Mouse (Mus musculus) kidney, adult 2 months (tissue): Measurements from ENCODE around the gene Alg9. TPM values are rescaled to one million over a fixed set of nuclear protein-coding genes. Genes with fewer than 3 reads are reported as not detected.

ENCODE experiments used
- DNase-seq: peaks from one replicate; pipeline ENCODE4 v3.0.0; 2021
- H3K27ac ChIP-seq: fragments of 200-500 bp; 2 replicates; pipeline ENCODE4 v1.5.1; 2012; ENCODE audit warnings: low read depth, low read length, control low read depth, inconsistent platforms; ENCODE audit not compliant: insufficient read depth
- H3K27me3 ChIP-seq: fragments of 200-500 bp; replicated peaks from 2 replicates; pipeline ENCODE4 v1.6.1; 2012; ENCODE audit warnings: mild to moderate bottlenecking, moderate library complexity, low read length, inconsistent platforms; ENCODE audit not compliant: control insufficient read depth, insufficient read depth
- H3K36me3 ChIP-seq: fragments of 200-500 bp; 2 replicates; pipeline ENCODE4 v1.6.1; 2012; ENCODE audit warnings: mild to moderate bottlenecking, moderate library complexity, low read length, inconsistent platforms; ENCODE audit not compliant: control insufficient read depth, insufficient read depth
- H3K4me1 ChIP-seq: fragments of 200-500 bp; 2 replicates; pipeline ENCODE4 v1.6.1; 2011; ENCODE audit warnings: low read length; ENCODE audit not compliant: control insufficient read depth, insufficient read depth
- H3K4me3 ChIP-seq: fragments of 200-500 bp; 2 replicates; pipeline ENCODE4 v1.5.1; 2011; ENCODE audit warnings: mild to moderate bottlenecking, low read depth, low read length, control low read depth; ENCODE audit not compliant: insufficient read depth
- CTCF ChIP-seq: fragments of 200-500 bp; conservative IDR thresholded peaks from 2 replicates; pipeline ENCODE4 v1.5.1; 2011; ENCODE audit warnings: low read depth, mild to moderate bottlenecking, control low read depth, low read length, moderate library complexity, mixed read lengths; ENCODE audit not compliant: insufficient read depth, insufficient read length
- POLR2A ChIP-seq: fragments of 200-500 bp; IDR thresholded peaks from one replicate; pipeline ENCODE4 v1.6.1; 2011; ENCODE audit warnings: low read depth, low read length, control low read depth
- WGBS: fragments of 180-500 bp; shearing (Covaris S2); methylation state at CpG from one replicate; pipeline ENCODE4 v1.1.7; 2018; 5-methylcytosine and 5-hydroxymethylcytosine counted together
- polyA plus RNA-seq: library from polyadenylated mRNA; depleted of rRNA; stranded (reverse); fragments of >200 nt; gene quantifications from 2 replicates; pipeline ENCODE4 v1.2.3, GENCODE M21; 2012

Alg9 gene
- polyA plus RNA-seq, 1 experiment: 20.3 TPM

DNA sequence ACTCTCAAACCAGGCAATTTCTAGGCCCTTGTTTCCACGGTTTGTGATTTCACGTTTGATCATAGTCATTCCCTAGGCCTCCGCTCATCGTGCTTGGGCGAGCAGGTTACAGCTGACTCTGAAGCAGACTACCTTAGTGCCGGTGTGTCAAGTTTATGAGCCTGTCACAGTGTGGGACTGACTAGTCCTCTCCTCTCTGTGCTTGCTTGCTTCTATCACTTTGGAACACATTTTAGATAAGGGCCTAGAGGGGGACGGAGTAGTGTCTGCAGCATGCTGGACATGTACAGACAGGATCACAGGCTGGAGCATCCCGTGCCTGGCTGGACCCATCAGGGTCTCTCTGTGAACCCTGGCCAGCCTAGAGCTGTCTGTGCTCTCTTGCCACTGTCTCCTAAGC is 79.6 kb downstream of the Alg9 start:
- Histone ChIP-seq H3K4me3 (no peak overlapping the region), H3K4me1 (peaks cover 7% of the 10 kb centered on the region; the same call in 1 of the 2 replicates), H3K27me3 (no peaks in the 10 kb centered on the region), H3K27ac (no peak overlapping the region), H3K36me3 (no peaks in the 10 kb centered on the region)
- DNase-seq: no peak
- 61% methylated on average over 8 of the region's 8 CpGs for WGBS
- TF ChIP-seq POLR2A (no peak), CTCF (no peak)

DNA sequence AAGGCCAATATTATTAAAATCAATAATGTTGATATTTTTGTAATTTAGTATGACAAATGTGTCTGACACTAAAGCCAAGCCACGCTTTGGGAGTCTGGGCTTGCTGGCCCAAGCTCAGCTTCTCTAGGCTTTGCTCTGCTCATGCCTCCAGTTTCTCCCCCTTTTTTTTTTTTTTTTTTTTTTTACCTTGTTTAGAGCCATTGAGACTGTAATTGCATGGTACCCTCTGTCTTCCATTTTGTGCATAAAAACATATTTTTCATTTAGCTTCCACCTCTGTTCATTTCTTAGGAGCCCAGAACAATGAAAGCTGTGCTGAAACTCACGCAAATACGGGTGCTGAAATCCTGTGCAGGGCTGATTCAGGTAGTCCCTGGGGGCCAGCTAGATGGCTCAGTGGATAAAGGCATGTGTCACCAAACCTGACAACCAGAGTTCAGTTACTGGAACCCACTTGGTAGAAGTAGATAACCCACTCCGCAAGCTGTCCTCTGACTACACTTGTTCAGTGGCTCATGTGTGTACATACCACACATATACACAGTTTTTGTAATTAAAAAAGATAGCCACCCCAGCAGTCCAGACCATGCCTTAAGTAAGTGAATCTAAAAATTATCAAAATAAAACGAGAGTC is 80.4 kb downstream of the Alg9 start:
- 97% methylated on average over 5 of the region's 5 CpGs for WGBS
- no peaks in the 10 kb centered on the region for H3K27me3 ChIP-seq
- no peaks in the 10 kb centered on the region for H3K36me3 ChIP-seq
- peaks cover 3% of the 10 kb centered on the region; the same call in 1 of the 2 replicates for H3K4me1 ChIP-seq
- H3K27ac ChIP-seq: no peak overlapping the region
- no peak for TF ChIP-seq CTCF
- TF ChIP-seq POLR2A: no peak
- H3K4me3 ChIP-seq: no peak overlapping the region
- DNase-seq: no peak

DNA sequence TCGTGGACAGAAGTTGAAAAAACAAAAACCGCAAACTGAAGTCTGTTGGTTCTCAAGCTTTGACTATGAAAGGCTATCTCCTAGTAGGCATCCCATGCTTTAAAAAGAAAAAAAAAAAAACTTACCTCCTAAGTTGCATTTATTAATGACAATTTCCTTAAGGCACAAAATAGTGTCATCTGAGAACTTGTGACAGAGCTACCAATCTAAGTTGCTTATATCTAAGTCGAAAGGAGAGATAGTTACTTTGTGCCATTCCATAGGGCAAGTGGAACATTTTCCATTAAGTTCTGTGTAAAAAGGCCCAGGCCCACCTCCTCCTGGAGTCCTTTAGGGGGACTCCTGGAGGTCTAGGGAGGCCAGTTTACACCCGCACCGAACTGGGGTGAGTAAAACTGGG is 81.0 kb downstream of the Alg9 start:
- H3K27ac ChIP-seq: no peak overlapping the region
- TF ChIP-seq POLR2A (no peak), CTCF (no peak)
- H3K36me3 ChIP-seq: no peaks in the 10 kb centered on the region
- H3K27me3 ChIP-seq: no peaks in the 10 kb centered on the region
- peaks cover 2% of the 10 kb centered on the region; the same call in 1 of the 2 replicates for H3K4me1 ChIP-seq
- no peak for DNase-seq
- no peak overlapping the region for H3K4me3 ChIP-seq
- 86% methylated on average over 5 of the region's 5 CpGs for WGBS

DNA sequence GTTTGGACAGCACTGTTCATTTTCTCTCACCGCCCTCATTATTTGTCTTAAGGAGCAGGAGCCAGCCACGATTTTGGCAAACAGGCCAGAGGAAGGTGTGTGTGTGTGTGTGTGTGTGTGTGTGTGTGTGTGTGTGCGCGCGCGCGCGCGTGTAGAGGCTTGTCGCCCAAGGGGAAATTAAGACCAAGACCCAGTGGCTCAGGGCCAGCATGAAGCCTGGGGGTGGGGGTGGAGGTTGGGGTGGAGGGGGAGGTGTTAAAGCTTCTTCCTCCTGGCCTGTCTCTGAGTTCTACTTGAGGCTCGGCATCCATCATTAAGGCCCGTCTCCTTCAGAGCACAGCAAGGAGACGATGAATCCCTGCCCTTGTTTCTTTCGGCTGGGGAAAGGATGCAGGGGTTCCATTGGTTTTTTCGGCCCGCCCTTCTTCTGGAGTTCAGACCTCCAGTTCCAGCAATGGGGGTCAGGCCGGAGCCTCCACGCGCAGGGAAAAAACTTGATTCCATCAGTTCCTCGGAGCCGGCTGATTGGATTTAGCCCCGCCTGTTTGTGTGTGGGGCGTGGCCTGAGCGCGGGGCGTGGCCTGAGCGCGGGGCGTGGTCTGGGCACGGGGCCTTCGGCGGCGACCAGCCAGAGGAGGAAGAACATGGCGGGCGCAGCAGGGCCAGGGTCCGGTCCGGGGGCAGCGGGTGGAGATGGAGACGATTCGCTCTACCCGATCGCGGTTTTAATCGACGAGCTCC is 81.7 kb downstream of the Alg9 start:
- no peaks in the 10 kb centered on the region for H3K27me3 ChIP-seq
- WGBS: 2% methylated on average over 45 of the region's 45 CpGs
- H3K4me1 ChIP-seq: no peaks in the 10 kb centered on the region; the same call in 1 of the 2 replicates
- peak; percentile 35 for TF ChIP-seq POLR2A
- no peak for TF ChIP-seq CTCF
- DNase-seq: peak; percentile 96
- H3K36me3 ChIP-seq: no peaks in the 10 kb centered on the region
- H3K4me3 ChIP-seq: peak overlapping the region; percentile 93
- peak overlapping the region; percentile 43; the same call in 1 of the 2 replicates for H3K27ac ChIP-seq

DNA sequence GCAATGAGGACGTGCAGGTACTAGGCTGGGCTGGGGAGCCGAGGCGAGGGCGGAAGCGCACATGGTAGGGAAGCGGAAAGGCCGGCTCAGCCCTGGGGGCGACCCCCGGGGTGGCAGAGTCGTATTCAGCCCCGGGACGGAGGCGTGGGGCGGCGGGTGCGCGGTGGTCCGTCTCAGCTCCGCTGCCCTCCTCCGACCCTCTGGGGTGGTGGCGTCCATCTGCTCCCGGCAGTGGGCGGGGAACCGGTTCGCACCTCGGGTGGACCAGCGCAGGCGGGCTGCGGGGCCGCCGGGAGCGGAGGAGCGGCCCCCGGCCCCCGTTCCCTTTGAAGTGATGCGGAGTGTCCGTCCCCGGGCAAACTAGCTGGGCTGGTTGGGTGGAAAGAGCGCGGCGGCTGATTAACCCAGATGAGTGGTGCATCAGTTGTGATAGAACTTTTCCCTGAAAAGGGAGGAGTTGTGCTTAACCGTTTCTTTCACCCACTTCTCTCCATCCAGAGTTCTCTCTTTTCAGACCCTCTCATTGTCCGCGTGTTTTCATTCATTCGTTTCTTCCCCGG is 82.3 kb downstream of the Alg9 start:
- no peaks in the 10 kb centered on the region; the same call in 1 of the 2 replicates for H3K4me1 ChIP-seq
- H3K27ac ChIP-seq: peak overlapping the region; percentile 43; the same call in 1 of the 2 replicates
- H3K27me3 ChIP-seq: no peaks in the 10 kb centered on the region
- 1% methylated on average over 46 of the region's 46 CpGs for WGBS
- H3K4me3 ChIP-seq: peak overlapping the region; percentile 93
- no peak for TF ChIP-seq POLR2A
- no peak for TF ChIP-seq CTCF
- H3K36me3 ChIP-seq: peaks cover 1% of the 10 kb centered on the region; the same call in 1 of the 2 replicates
- DNase-seq: no peak

DNA sequence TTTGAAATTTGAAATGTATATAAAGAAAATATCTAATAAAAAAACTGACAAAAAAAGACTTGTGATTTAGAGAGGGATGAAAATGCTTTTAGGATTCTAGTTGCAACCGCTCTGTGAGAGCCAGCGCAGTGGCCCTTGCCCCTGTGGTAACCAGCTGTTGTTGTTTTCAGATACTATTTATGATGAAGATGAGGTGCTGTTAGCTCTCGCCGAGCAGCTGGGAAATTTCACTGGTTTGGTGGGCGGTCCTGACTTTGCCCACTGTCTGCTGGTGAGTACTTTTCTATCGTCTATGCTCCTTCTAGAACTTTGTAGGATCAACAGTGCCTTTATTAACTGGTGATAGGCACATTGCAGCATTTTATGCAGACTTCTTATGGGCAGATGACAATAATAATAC is 83.9 kb downstream of the Alg9 start:
- H3K27me3 ChIP-seq: no peaks in the 10 kb centered on the region
- TF ChIP-seq POLR2A (no peak), CTCF (no peak)
- no peak overlapping the region for H3K4me3 ChIP-seq
- peaks cover 1% of the 10 kb centered on the region; the same call in 1 of the 2 replicates for H3K36me3 ChIP-seq
- no peak overlapping the region for H3K27ac ChIP-seq
- no peaks in the 10 kb centered on the region; the same call in 1 of the 2 replicates for H3K4me1 ChIP-seq
- DNase-seq: no peak
- WGBS: 83% methylated on average over 6 of the region's 6 CpGs

DNA sequence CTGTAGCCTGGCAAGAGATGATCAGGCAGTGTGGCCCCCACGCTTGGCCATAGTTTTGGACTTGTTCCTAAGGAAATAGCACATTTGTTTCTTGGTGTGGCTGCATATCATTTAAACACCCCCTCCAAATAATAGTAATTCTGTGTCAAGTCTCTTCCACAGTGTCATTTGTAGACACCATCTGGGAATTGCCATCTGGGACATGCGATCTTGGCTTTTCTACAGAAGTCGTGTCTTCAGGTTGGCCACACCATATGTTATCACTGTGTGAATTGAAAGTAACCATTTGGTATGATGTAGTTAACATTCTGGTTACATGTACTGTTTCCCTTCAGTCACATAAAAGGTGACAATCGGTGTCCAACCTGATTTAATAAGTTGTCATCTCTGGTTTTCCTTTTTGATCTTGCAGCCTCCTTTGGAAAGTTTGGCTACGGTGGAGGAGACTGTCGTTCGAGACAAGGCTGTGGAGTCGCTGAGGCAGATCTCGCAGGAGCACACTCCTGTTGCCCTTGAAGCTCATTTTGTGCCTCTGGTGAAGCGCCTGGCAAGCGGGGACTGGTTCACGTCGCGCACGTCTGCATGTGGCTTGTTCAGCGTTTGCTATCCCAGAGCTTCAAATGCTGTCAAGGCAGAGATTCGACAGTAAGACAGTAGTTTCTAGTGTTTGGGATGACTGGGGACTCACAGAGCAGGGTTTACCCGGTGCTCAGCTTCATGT is 86.5 kb downstream of the Alg9 start:
- DNase-seq: no peak
- TF ChIP-seq POLR2A: no peak
- no peak for TF ChIP-seq CTCF
- WGBS: 92% methylated on average over 18 of the region's 18 CpGs
- Histone ChIP-seq H3K4me1 (no peaks in the 10 kb centered on the region), H3K36me3 (peaks cover 2% of the 10 kb centered on the region), H3K27me3 (no peaks in the 10 kb centered on the region), H3K27ac (no peak overlapping the region), H3K4me3 (no peak overlapping the region)
